Mouse (Mus musculus) embryonic facial prominence, embryonic 14.5 days (tissue): ENCODE measurements around the gene Ldb3. TPM values are rescaled to one million over a fixed set of nuclear protein-coding genes. Genes with fewer than 3 reads are reported as not detected.

Source experiments
- ATAC-seq: fragments of 200-750 bp; cut with Nextera tagmentation; 2 replicates; pipeline ENCODE4 v1.8.0; 2017; ENCODE audit warnings: low read depth, moderate number of reproducible peaks, moderate TSS enrichment
- DNase-seq: peaks from one replicate; pipeline ENCODE4 v3.0.0-alpha.2; 2015; ENCODE audit warnings: low spot score
- H3K27ac ChIP-seq: fragments of 300-500 bp; sonication (generic); replicated peaks from 2 replicates; pipeline ENCODE4 v1.5.1; 2014; ENCODE audit warnings: low read depth, mild to moderate bottlenecking, low read length, moderate library complexity
- H3K27me3 ChIP-seq: fragments of 300-500 bp; sonication (generic); replicated peaks from 2 replicates; pipeline ENCODE4 v1.6.1; 2014; ENCODE audit warnings: low read length; ENCODE audit not compliant: control insufficient read depth, insufficient read depth
- H3K36me3 ChIP-seq: fragments of 300-500 bp; sonication (generic); 2 replicates; pipeline ENCODE4 v1.6.1; 2014; ENCODE audit warnings: low read length, mixed read lengths; ENCODE audit not compliant: control insufficient read depth, insufficient read depth
- H3K4me1 ChIP-seq: fragments of 300-500 bp; sonication (generic); 2 replicates; pipeline ENCODE4 v1.6.1; 2014; ENCODE audit warnings: antibody characterized with exemption, low read length; ENCODE audit not compliant: control insufficient read depth, insufficient read depth
- H3K4me2 ChIP-seq: fragments of 300-500 bp; sonication (generic); 2 replicates; pipeline ENCODE4 v1.6.1; 2014; ENCODE audit warnings: low read depth, mild to moderate bottlenecking, low read length, moderate library complexity, mixed read lengths
- H3K4me3 ChIP-seq: fragments of 300-500 bp; sonication (generic); 2 replicates; pipeline ENCODE4 v1.5.1; 2014; ENCODE audit warnings: low read depth, mild to moderate bottlenecking, low read length
- H3K9ac ChIP-seq: fragments of 300-500 bp; sonication (generic); 2 replicates; pipeline ENCODE4 v1.6.1; 2014; ENCODE audit warnings: low read depth, mild to moderate bottlenecking, low read length, moderate library complexity, mixed read lengths
- H3K9me3 ChIP-seq: fragments of 300-500 bp; sonication (generic); 2 replicates; pipeline ENCODE4 v1.6.1; 2016; ENCODE audit warnings: low read length; ENCODE audit not compliant: control insufficient read depth
- WGBS: fragments of 180-500 bp; shearing (Covaris S2); extraction: QIAGEN DNeasy Blood & Tissue Kit; methylation state at CpG from one replicate; pipeline ENCODE4 v1.1.7; 2014; 5-methylcytosine and 5-hydroxymethylcytosine counted together
- polyA plus RNA-seq: library from polyadenylated mRNA; unstranded; fragments of >200 nt; fragmentation: Nextera tagmentation; extraction: Ambion mirVana; gene quantifications from 2 replicates; pipeline ENCODE4 v1.2.1, GENCODE M21; 2014

Gene Ldb3
- polyA plus RNA-seq, 1 experiment from 2014 or later: 86.4 TPM

- no peak for DNase-seq
Observed at GRCm38 (mm10) chr14:34497346-34497745, 91.1 kb downstream of the Ldb3 start.

GRCm38 (mm10) chr14:34493682-34494081, 94.8 kb downstream of the Ldb3 start:
- no peak for ATAC-seq
- Histone ChIP-seq H3K9me3 (no peaks in the 10 kb centered on the region), H3K4me1 (peaks cover 40% of the 10 kb centered on the region), H3K27ac (no peak overlapping the region), H3K4me2 (no peak overlapping the region), H3K27me3 (no peaks in the 10 kb centered on the region), H3K9ac (no peak overlapping the region), H3K4me3 (no peak overlapping the region), H3K36me3 (no peaks in the 10 kb centered on the region)
- DNase-seq: no peak
- WGBS: 86% methylated on average over 3 of the region's 3 CpGs

More at GRCm38 (mm10) chr14:34497346-34497745, 91.1 kb downstream of the Ldb3 start:
- peaks cover 46% of the 10 kb centered on the region for H3K4me1 ChIP-seq
- H3K4me2 ChIP-seq: no peak overlapping the region
- no peak for ATAC-seq
- H3K4me3 ChIP-seq: no peak overlapping the region
- no peak overlapping the region for H3K27ac ChIP-seq
- WGBS: 65% methylated on average over 3 of the region's 3 CpGs
- no peaks in the 10 kb centered on the region for H3K36me3 ChIP-seq
- no peak overlapping the region for H3K9ac ChIP-seq
- no peaks in the 10 kb centered on the region for H3K27me3 ChIP-seq
- H3K9me3 ChIP-seq: no peaks in the 10 kb centered on the region

GRCm38 (mm10) chr14:34492688-34493087, 95.8 kb downstream of the Ldb3 start:
- WGBS: 72% methylated on average over 2 of the region's 2 CpGs
- Histone ChIP-seq H3K9me3 (no peaks in the 10 kb centered on the region), H3K9ac (no peak overlapping the region), H3K4me3 (no peak overlapping the region), H3K4me2 (no peak overlapping the region), H3K27ac (no peak overlapping the region), H3K4me1 (peaks cover 30% of the 10 kb centered on the region), H3K36me3 (no peaks in the 10 kb centered on the region), H3K27me3 (no peaks in the 10 kb centered on the region)
- ATAC-seq (no peak), DNase-seq (no peak)

GRCm38 (mm10) chr14:34490965-34491364, 97.5 kb downstream of the Ldb3 start:
- Histone ChIP-seq H3K36me3 (no peaks in the 10 kb centered on the region), H3K27ac (no peak overlapping the region), H3K27me3 (no peaks in the 10 kb centered on the region), H3K9ac (no peak overlapping the region), H3K4me3 (no peak overlapping the region), H3K4me1 (peaks cover 18% of the 10 kb centered on the region), H3K9me3 (no peaks in the 10 kb centered on the region), H3K4me2 (no peak overlapping the region)
- WGBS: 29% methylated on average over 1 of the region's 1 CpGs
- ATAC-seq: no peak
- no peak for DNase-seq

GRCm38 (mm10) chr14:34489928-34490327, 98.6 kb downstream of the Ldb3 start:
- no peaks in the 10 kb centered on the region for H3K27me3 ChIP-seq
- H3K36me3 ChIP-seq: no peaks in the 10 kb centered on the region
- ATAC-seq: no peak
- no peak overlapping the region for H3K9ac ChIP-seq
- H3K4me1 ChIP-seq: peaks cover 16% of the 10 kb centered on the region
- H3K27ac ChIP-seq: no peak overlapping the region
- H3K9me3 ChIP-seq: no peaks in the 10 kb centered on the region
- no peak overlapping the region for H3K4me3 ChIP-seq
- DNase-seq: no peak
- WGBS: 77% methylated on average over 2 of the region's 2 CpGs
- no peak overlapping the region for H3K4me2 ChIP-seq

GRCm38 (mm10) chr14:34486169-34486568, 102.3 kb downstream of the Ldb3 start:
- ATAC-seq: no peak
- no peaks in the 10 kb centered on the region for H3K9me3 ChIP-seq
- H3K27ac ChIP-seq: no peak overlapping the region
- H3K36me3 ChIP-seq: no peaks in the 10 kb centered on the region
- no peak overlapping the region for H3K4me3 ChIP-seq
- no peak overlapping the region for H3K4me2 ChIP-seq
- WGBS: 49% methylated on average over 8 of the region's 8 CpGs
- peaks cover 16% of the 10 kb centered on the region for H3K4me1 ChIP-seq
- no peak for DNase-seq
- H3K9ac ChIP-seq: no peak overlapping the region
- no peaks in the 10 kb centered on the region for H3K27me3 ChIP-seq

- H3K36me3 ChIP-seq: no peaks in the 10 kb centered on the region
- no peak for ATAC-seq
- 0 out of 2 replicates have a peak, but pooled peaks cover 5% of the 10 kb centered on the region for H3K4me1 ChIP-seq
- WGBS: 51% methylated on average over 6 of the region's 6 CpGs
- H3K27me3 ChIP-seq: no peaks in the 10 kb centered on the region
- no peaks in the 10 kb centered on the region for H3K9me3 ChIP-seq
- H3K4me2 ChIP-seq: no peak overlapping the region
- H3K9ac ChIP-seq: no peak overlapping the region
- no peak for DNase-seq
- 0 out of 2 replicates have a peak overlapping the region, but pooled peaks have one; percentile 16 for H3K27ac ChIP-seq
- no peak overlapping the region for H3K4me3 ChIP-seq
Observed at GRCm38 (mm10) chr14:34483469-34484341, 104.8 kb downstream of the Ldb3 start.
